Mouse (Mus musculus): Measurements from ENCODE around the gene Clcn3. TPM values are rescaled to one million over a fixed set of nuclear protein-coding genes. Genes with fewer than 3 reads are reported as not detected.

The Clcn3 gene
- polyA plus RNA-seq, 1 experiment from 2014 or later: 22.1 TPM

DNA sequence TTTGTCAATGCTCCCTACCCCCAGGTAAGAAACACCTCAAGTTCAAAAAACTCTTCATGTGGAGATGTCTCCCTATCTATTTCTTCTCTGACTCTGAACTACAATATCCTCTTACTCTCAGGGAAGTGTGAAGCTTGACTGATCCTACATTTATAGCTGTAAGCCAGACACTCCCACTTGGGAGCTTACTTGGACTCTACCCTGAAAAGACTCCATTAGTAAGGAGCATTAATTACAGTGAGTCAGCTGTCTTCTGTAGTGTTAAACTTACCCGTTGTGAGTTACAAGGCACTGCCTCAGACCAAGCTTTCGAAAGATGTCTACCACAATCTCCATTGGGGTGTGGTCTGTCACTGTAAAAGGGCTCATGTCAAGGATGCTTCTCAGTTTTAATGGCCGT is 64.0 kb downstream of the Clcn3 start:
- no peaks in the 10 kb centered on the region for H3K9me3 ChIP-seq (ENCODE audit: control insufficient read depth, low read length)
- no peaks in the 10 kb centered on the region for H3K27me3 ChIP-seq (ENCODE audit: control insufficient read depth, insufficient read depth, low read length)
- H3K36me3 ChIP-seq (ENCODE audit: control insufficient read depth, insufficient read depth, low read length): peaks cover 57% of the 10 kb centered on the region
- no peak for ATAC-seq (ENCODE audit: insufficient number of reproducible peaks, insufficient read depth, low FRiP score, low read depth)
- H3K27ac ChIP-seq (replicated peaks in 1 of 2; ENCODE audit: control insufficient read depth in 1 of 2, insufficient read depth in 1 of 2, low read depth in 2 of 2, low read length in 2 of 2): no peak overlapping the region
- H3K4me1 ChIP-seq (ENCODE audit: control insufficient read depth in 2 of 2, insufficient read depth in 2 of 2, low read length in 2 of 2): peaks cover 0 to 5% of the 10 kb centered on the region in 2 experiments; a peak in 1 of 4 replicates
- no peak overlapping the region for H3K4me3 ChIP-seq (ENCODE audit: control insufficient read depth in 1 of 2, insufficient read depth in 1 of 2, low read depth in 1 of 2, low read length in 2 of 2)
- H3K4me2 ChIP-seq (ENCODE audit: low read length): no peak overlapping the region
- no peak overlapping the region for H3K9ac ChIP-seq (ENCODE audit: low read length)
- WGBS: 85% methylated on average over 3 of the region's 3 CpGs

DNA sequence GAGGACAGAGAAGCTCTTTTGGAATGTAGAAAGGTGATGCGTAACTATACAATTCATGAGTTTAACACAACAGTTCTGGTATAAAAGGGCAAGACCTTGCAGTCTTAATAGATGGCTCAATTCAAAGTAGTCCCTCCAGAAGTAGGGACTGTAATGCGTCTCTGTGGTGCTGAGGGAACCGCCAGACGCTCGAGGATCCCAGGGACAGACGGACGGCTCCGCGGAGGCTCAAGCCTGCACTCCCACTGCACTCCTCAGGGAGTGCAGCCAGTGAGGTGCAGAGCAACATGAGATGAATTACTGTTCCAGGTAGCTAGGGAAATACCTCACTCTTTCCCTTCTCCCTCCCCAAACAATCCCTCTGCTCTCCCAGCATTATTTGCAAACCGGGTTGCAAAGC is 70.5 kb downstream of the Clcn3 start:
- 70% methylated on average over 10 of the region's 10 CpGs for WGBS
- no peak for ATAC-seq (ENCODE audit: insufficient number of reproducible peaks, insufficient read depth, low FRiP score, low read depth)
- Histone ChIP-seq H3K9me3 (ENCODE audit: control insufficient read depth, low read length) (no peaks in the 10 kb centered on the region), H3K4me1 (ENCODE audit: control insufficient read depth in 2 of 2, insufficient read depth in 2 of 2, low read length in 2 of 2) (peaks cover 0 to 5% of the 10 kb centered on the region in 2 experiments; a peak in 1 of 4 replicates), H3K9ac (ENCODE audit: low read length) (no peak overlapping the region), H3K27ac (replicated peaks in 1 of 2; ENCODE audit: control insufficient read depth in 1 of 2, insufficient read depth in 1 of 2, low read depth in 2 of 2, low read length in 2 of 2) (no peak overlapping the region), H3K4me3 (ENCODE audit: control insufficient read depth in 1 of 2, insufficient read depth in 1 of 2, low read depth in 1 of 2, low read length in 2 of 2) (no peak overlapping the region), H3K27me3 (ENCODE audit: control insufficient read depth, insufficient read depth, low read length) (no peaks in the 10 kb centered on the region), H3K4me2 (ENCODE audit: low read length) (no peak overlapping the region), H3K36me3 (ENCODE audit: control insufficient read depth, insufficient read depth, low read length) (peaks cover 72% of the 10 kb centered on the region)

- WGBS: 79% methylated on average over 4 of the region's 4 CpGs
- no peaks in the 10 kb centered on the region for H3K27me3 ChIP-seq (ENCODE audit: control insufficient read depth, insufficient read depth, low read length)
- H3K27ac ChIP-seq (replicated peaks in 1 of 2; ENCODE audit: control insufficient read depth in 1 of 2, insufficient read depth in 1 of 2, low read depth in 2 of 2, low read length in 2 of 2): no peak overlapping the region
- peaks cover 71% of the 10 kb centered on the region for H3K36me3 ChIP-seq (ENCODE audit: control insufficient read depth, insufficient read depth, low read length)
- no peak overlapping the region for H3K4me3 ChIP-seq (ENCODE audit: control insufficient read depth in 1 of 2, insufficient read depth in 1 of 2, low read depth in 1 of 2, low read length in 2 of 2)
- H3K9ac ChIP-seq (ENCODE audit: low read length): no peak overlapping the region
- peaks cover 0 to 5% of the 10 kb centered on the region in 2 experiments; a peak in 1 of 4 replicates for H3K4me1 ChIP-seq (ENCODE audit: control insufficient read depth in 2 of 2, insufficient read depth in 2 of 2, low read length in 2 of 2)
- no peak overlapping the region for H3K4me2 ChIP-seq (ENCODE audit: low read length)
- H3K9me3 ChIP-seq (ENCODE audit: control insufficient read depth, low read length): no peaks in the 10 kb centered on the region
- ATAC-seq (ENCODE audit: insufficient number of reproducible peaks, insufficient read depth, low FRiP score, low read depth): no peak
These were observed 71.0 kb downstream of the Clcn3 start for GRCm38 (mm10) chr8:60912081-60912480.

DNA sequence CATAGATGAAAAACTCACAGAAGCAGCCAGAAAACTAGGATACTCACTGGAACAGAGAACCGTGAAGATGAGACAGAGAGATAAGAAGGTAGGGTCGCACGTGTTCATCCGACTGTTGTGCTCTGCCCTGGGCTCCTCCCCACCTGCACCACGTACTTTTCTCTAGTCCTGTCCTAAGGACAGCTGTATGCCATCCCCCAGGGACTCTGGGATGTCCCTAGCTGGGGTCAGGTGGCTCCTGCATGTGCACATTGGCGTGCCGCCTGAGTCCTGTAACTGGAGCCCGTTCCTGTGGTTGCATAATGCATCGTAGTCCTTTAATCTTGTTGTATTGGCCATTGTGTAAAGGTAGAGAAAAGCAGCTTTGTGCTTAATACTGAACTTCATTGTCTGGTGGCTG is 83.0 kb downstream of the Clcn3 start:
- 78% methylated on average over 9 of the region's 9 CpGs for WGBS
- ATAC-seq (ENCODE audit: insufficient number of reproducible peaks, insufficient read depth, low FRiP score, low read depth): no peak
- no peak overlapping the region for H3K9ac ChIP-seq (ENCODE audit: low read length)

DNA sequence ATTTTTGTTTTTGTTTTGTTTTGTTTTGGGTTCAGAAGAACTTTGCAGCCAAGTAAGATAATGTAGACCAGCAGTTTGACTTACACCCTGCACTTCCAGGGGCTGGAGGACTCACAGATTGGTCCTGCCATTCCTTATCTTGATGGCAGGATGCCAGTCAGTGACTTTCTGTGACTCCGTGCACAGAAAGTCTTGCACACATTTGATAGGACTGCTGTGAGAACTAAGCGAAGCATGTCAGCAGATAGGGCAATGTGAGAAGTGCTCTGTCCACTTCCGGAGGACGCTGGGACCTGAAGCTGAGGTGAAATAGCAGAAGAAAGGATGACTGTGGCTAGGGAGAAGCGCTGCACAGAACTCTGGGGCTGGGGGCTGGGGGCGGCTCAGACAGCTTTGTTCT is 87.2 kb downstream of the Clcn3 start:
- 11% methylated on average over 6 of the region's 6 CpGs for WGBS
- Histone ChIP-seq H3K9ac (ENCODE audit: low read length) (no peak overlapping the region), H3K4me2 (ENCODE audit: low read length) (peak overlapping the region; percentile 42), H3K4me1 (ENCODE audit: control insufficient read depth in 2 of 2, insufficient read depth in 2 of 2, low read length in 2 of 2) (peaks cover 10 to 45% of the 10 kb centered on the region in 2 experiments), H3K27ac (replicated peaks in 1 of 2; ENCODE audit: control insufficient read depth in 1 of 2, insufficient read depth in 1 of 2, low read depth in 2 of 2, low read length in 2 of 2) (peak overlapping the region in 1 of 2 experiments; percentile 66; a peak in 3 of 4 replicates), H3K36me3 (ENCODE audit: control insufficient read depth, insufficient read depth, low read length) (peaks cover 25% of the 10 kb centered on the region), H3K9me3 (ENCODE audit: control insufficient read depth, low read length) (no peaks in the 10 kb centered on the region), H3K27me3 (ENCODE audit: control insufficient read depth, insufficient read depth, low read length) (no peaks in the 10 kb centered on the region), H3K4me3 (ENCODE audit: control insufficient read depth in 1 of 2, insufficient read depth in 1 of 2, low read depth in 1 of 2, low read length in 2 of 2) (no peak overlapping the region)
- peak; percentile 17; the same call in 1 of the 2 replicates for ATAC-seq (ENCODE audit: insufficient number of reproducible peaks, insufficient read depth, low FRiP score, low read depth)

More for the DNA sequence above, 83.0 kb downstream of the Clcn3 start:
- no peaks in the 10 kb centered on the region for H3K27me3 ChIP-seq (ENCODE audit: control insufficient read depth, insufficient read depth, low read length)
- no peak overlapping the region for H3K4me3 ChIP-seq (ENCODE audit: control insufficient read depth in 1 of 2, insufficient read depth in 1 of 2, low read depth in 1 of 2, low read length in 2 of 2)
- H3K36me3 ChIP-seq (ENCODE audit: control insufficient read depth, insufficient read depth, low read length): peaks cover 46% of the 10 kb centered on the region
- no peaks in the 10 kb centered on the region for H3K9me3 ChIP-seq (ENCODE audit: control insufficient read depth, low read length)
- no peak overlapping the region for H3K4me2 ChIP-seq (ENCODE audit: low read length)
- H3K27ac ChIP-seq (replicated peaks in 1 of 2; ENCODE audit: control insufficient read depth in 1 of 2, insufficient read depth in 1 of 2, low read depth in 2 of 2, low read length in 2 of 2): no peak overlapping the region
- H3K4me1 ChIP-seq (ENCODE audit: control insufficient read depth in 2 of 2, insufficient read depth in 2 of 2, low read length in 2 of 2): peaks cover 8 to 24% of the 10 kb centered on the region in 2 experiments

GRCm38 (mm10) chr8:60891757-60892156 is 91.3 kb downstream of the Clcn3 start:
- Histone ChIP-seq H3K4me1 (ENCODE audit: control insufficient read depth in 2 of 2, insufficient read depth in 2 of 2, low read length in 2 of 2) (peaks cover 8 to 34% of the 10 kb centered on the region in 2 experiments), H3K27ac (replicated peaks in 1 of 2; ENCODE audit: control insufficient read depth in 1 of 2, insufficient read depth in 1 of 2, low read depth in 2 of 2, low read length in 2 of 2) (no peak overlapping the region), H3K36me3 (ENCODE audit: control insufficient read depth, insufficient read depth, low read length) (peaks cover 4% of the 10 kb centered on the region; the same call in 1 of the 2 replicates), H3K4me2 (ENCODE audit: low read length) (peak overlapping the region; percentile 72), H3K9ac (ENCODE audit: low read length) (no peak overlapping the region), H3K27me3 (ENCODE audit: control insufficient read depth, insufficient read depth, low read length) (no peaks in the 10 kb centered on the region), H3K9me3 (ENCODE audit: control insufficient read depth, low read length) (no peaks in the 10 kb centered on the region), H3K4me3 (ENCODE audit: control insufficient read depth in 1 of 2, insufficient read depth in 1 of 2, low read depth in 1 of 2, low read length in 2 of 2) (no peak overlapping the region)
- 86% methylated on average over 4 of the region's 4 CpGs for WGBS
- no peak for ATAC-seq (ENCODE audit: insufficient number of reproducible peaks, insufficient read depth, low FRiP score, low read depth)

DNA sequence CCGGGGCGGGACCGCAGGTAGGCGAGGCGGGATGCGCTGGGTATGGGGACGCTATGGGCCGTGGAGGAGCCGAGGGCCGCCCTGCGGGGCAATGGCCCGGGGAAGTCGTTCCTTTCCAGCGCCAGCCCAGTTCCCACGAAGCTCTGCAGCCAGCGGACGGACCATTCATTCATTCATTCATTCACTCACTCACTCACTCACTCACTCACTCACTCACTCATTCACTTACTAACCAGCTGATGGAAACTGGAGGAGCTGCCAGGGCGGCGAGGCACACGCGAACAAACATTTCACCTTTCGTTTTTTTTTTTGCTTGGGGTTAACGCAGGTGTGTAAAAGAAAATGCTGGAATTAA is 92.6 kb downstream of the Clcn3 start:
- ATAC-seq (ENCODE audit: insufficient number of reproducible peaks, insufficient read depth, low FRiP score, low read depth): no peak
- under 1% methylated on average over 23 of the region's 23 CpGs for WGBS
- peaks cover 3 to 24% of the 10 kb centered on the region in 2 experiments for H3K4me1 ChIP-seq (ENCODE audit: control insufficient read depth in 2 of 2, insufficient read depth in 2 of 2, low read length in 2 of 2)
- H3K9ac ChIP-seq (ENCODE audit: low read length): peak overlapping the region; percentile 86
- peaks cover 4% of the 10 kb centered on the region; the same call in 1 of the 2 replicates for H3K36me3 ChIP-seq (ENCODE audit: control insufficient read depth, insufficient read depth, low read length)
- H3K4me2 ChIP-seq (ENCODE audit: low read length): peak overlapping the region; percentile 72
- H3K27me3 ChIP-seq (ENCODE audit: control insufficient read depth, insufficient read depth, low read length): no peaks in the 10 kb centered on the region
- peak overlapping the region; percentile 84 to 88 for H3K4me3 ChIP-seq (ENCODE audit: control insufficient read depth in 1 of 2, insufficient read depth in 1 of 2, low read depth in 1 of 2, low read length in 2 of 2)
- H3K27ac ChIP-seq (replicated peaks in 1 of 2; ENCODE audit: control insufficient read depth in 1 of 2, insufficient read depth in 1 of 2, low read depth in 2 of 2, low read length in 2 of 2): no peak overlapping the region
- no peaks in the 10 kb centered on the region for H3K9me3 ChIP-seq (ENCODE audit: control insufficient read depth, low read length)
